Mouse (Mus musculus) megakaryocyte, embryonic 14.5 days (primary cell): ENCODE measurements around the gene Etnk1. TPM values are rescaled to one million over a fixed set of nuclear protein-coding genes. Genes with fewer than 3 reads are reported as not detected.

Source experiments
- H3K27me3 ChIP-seq: replicated peaks from 2 replicates; pipeline ENCODE3; 2012; ENCODE audit warnings: inconsistent platforms
- H3K36me3 ChIP-seq: replicated peaks from 2 replicates; pipeline ENCODE3; 2012; ENCODE audit warnings: low read length, inconsistent platforms, mixed read lengths
- H3K4me1 ChIP-seq: 2 replicates; pipeline ENCODE4 v1.6.1; 2012; ENCODE audit warnings: inconsistent platforms
- H3K4me3 ChIP-seq: replicated peaks from 2 replicates; pipeline ENCODE3; 2012; ENCODE audit warnings: moderate library complexity, mild to moderate bottlenecking, inconsistent platforms
- H3K9me3 ChIP-seq: 2 replicates; pipeline ENCODE4 v1.6.1; 2012; ENCODE audit warnings: inconsistent platforms
- FLI1 ChIP-seq: IDR thresholded peaks from 2 replicates; pipeline ENCODE4 v1.6.1; 2012; ENCODE audit warnings: low read length, inconsistent platforms, mixed read lengths
- GATA1 ChIP-seq: IDR thresholded peaks from 3 replicates; pipeline ENCODE4 v1.6.1; 2012; ENCODE audit warnings: mixed read lengths, low read length, inconsistent platforms, borderline replicate concordance
- polyA plus RNA-seq: library from polyadenylated mRNA; stranded (reverse); fragments of >175 nt; gene quantifications from 2 replicates; pipeline ENCODE4 v1.2.3, GENCODE M21; 2012; ENCODE audit warnings: low replicate concordance; ENCODE audit not compliant: insufficient read depth

Etnk1 gene
- polyA plus RNA-seq, 1 experiment, result 3.1 TPM

- Histone ChIP-seq H3K4me1 (peaks cover 14% of the 10 kb centered on the region; the same call in 1 of the 2 replicates), H3K36me3 (no peaks in the 10 kb centered on the region), H3K4me3 (no peak overlapping the region), H3K27me3 (no peaks in the 10 kb centered on the region), H3K9me3 (peaks cover 5% of the 10 kb centered on the region)
- no peak for TF ChIP-seq FLI1
- no peak for TF ChIP-seq GATA1
These were observed 62.9 kb downstream of the Etnk1 start for GRCm38 (mm10) chr6:143229906-143230305.

- Histone ChIP-seq H3K4me3 (no peak overlapping the region), H3K27me3 (no peaks in the 10 kb centered on the region), H3K4me1 (peaks cover 14% of the 10 kb centered on the region; the same call in 1 of the 2 replicates), H3K9me3 (peaks cover 4% of the 10 kb centered on the region), H3K36me3 (no peaks in the 10 kb centered on the region)
- TF ChIP-seq FLI1, result no peak
- no peak for TF ChIP-seq GATA1
These were observed 63.9 kb downstream of the Etnk1 start for GRCm38 (mm10) chr6:143230888-143231287.

GRCm38 (mm10) chr6:143232718-143233117 lies 65.7 kb downstream of the Etnk1 start:
- TF ChIP-seq GATA1 (no peak), FLI1 (no peak)
- Histone ChIP-seq H3K4me3 (no peak overlapping the region), H3K4me1 (peaks cover 14% of the 10 kb centered on the region; the same call in 1 of the 2 replicates), H3K27me3 (no peaks in the 10 kb centered on the region), H3K36me3 (no peaks in the 10 kb centered on the region), H3K9me3 (no peaks in the 10 kb centered on the region)

- Histone ChIP-seq H3K4me1 (peaks cover 2% of the 10 kb centered on the region; the same call in 1 of the 2 replicates), H3K36me3 (no peaks in the 10 kb centered on the region), H3K9me3 (no peaks in the 10 kb centered on the region), H3K27me3 (no peaks in the 10 kb centered on the region), H3K4me3 (no peak overlapping the region)
- no peak for TF ChIP-seq FLI1
- no peak for TF ChIP-seq GATA1
These were observed 67.8 kb downstream of the Etnk1 start for GRCm38 (mm10) chr6:143234868-143235267.

GRCm38 (mm10) chr6:143239362-143240074 lies 72.5 kb downstream of the Etnk1 start:
- Histone ChIP-seq H3K4me1 (no peaks in the 10 kb centered on the region), H3K9me3 (no peaks in the 10 kb centered on the region), H3K36me3 (no peaks in the 10 kb centered on the region), H3K27me3 (no peaks in the 10 kb centered on the region), H3K4me3 (no peak overlapping the region)
- TF ChIP-seq FLI1 (no peak), GATA1 (no peak)

GRCm38 (mm10) chr6:143243191-143243590 lies 76.2 kb downstream of the Etnk1 start:
- Histone ChIP-seq H3K4me1 (no peaks in the 10 kb centered on the region), H3K4me3 (no peak overlapping the region), H3K36me3 (no peaks in the 10 kb centered on the region), H3K27me3 (no peaks in the 10 kb centered on the region), H3K9me3 (0 out of 2 replicates have a peak, but pooled peaks cover under 1% of the 10 kb centered on the region)
- TF ChIP-seq GATA1 (no peak), FLI1 (no peak)

GRCm38 (mm10) chr6:143257921-143258320 lies 90.9 kb downstream of the Etnk1 start:
- Histone ChIP-seq H3K4me3 (no peak overlapping the region), H3K4me1 (no peaks in the 10 kb centered on the region), H3K9me3 (no peaks in the 10 kb centered on the region), H3K36me3 (no peaks in the 10 kb centered on the region), H3K27me3 (no peaks in the 10 kb centered on the region)
- no peak for TF ChIP-seq GATA1
- no peak for TF ChIP-seq FLI1

GRCm38 (mm10) chr6:143259169-143259629 lies 92.2 kb downstream of the Etnk1 start:
- TF ChIP-seq GATA1 (no peak), FLI1 (no peak)
- H3K36me3 ChIP-seq, result no peaks in the 10 kb centered on the region
- H3K4me1 ChIP-seq, result no peaks in the 10 kb centered on the region
- H3K9me3 ChIP-seq, result no peaks in the 10 kb centered on the region
- no peaks in the 10 kb centered on the region for H3K27me3 ChIP-seq
- H3K4me3 ChIP-seq, result no peak overlapping the region

GRCm38 (mm10) chr6:143259870-143260559 lies 93.0 kb downstream of the Etnk1 start:
- no peaks in the 10 kb centered on the region for H3K4me1 ChIP-seq
- no peaks in the 10 kb centered on the region for H3K9me3 ChIP-seq
- H3K4me3 ChIP-seq, result no peak overlapping the region
- TF ChIP-seq GATA1 (no peak), FLI1 (no peak)
- H3K36me3 ChIP-seq, result no peaks in the 10 kb centered on the region
- no peaks in the 10 kb centered on the region for H3K27me3 ChIP-seq
